Mouse (Mus musculus): ENCODE results near the gene Tmem9.

DNA sequence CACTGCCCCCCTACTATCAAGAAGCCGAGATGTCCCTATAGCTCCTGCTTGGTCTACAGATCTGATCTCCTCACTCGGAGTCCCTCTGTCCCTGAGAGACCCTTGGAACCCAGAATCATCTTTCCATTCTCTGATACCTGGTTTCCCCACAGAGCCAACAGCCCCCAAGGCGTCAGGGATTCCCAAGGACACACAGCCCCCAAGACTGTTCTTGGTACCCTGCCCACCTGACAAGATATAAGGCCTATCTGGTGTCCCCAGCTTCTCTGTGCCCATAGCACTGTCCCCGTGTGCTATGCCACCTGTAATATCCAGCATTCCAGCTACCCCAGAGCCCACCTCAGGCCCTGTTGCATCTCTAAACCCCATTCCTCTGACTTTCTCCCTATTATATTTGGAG lies 40.2 kb upstream of the Tmem9 start:
- TF ChIP-seq POLR2A (IDR thresholded peaks at IDR 0.05; ENCODE audit: low read depth, low read length) (no peak), CTCF (IDR thresholded peaks at IDR 0.05; ENCODE audit: extremely low read depth, insufficient read length, insufficient replicate concordance, low read depth, low read length) (no peak)
